Mouse (Mus musculus) erythroblast, adult 5-6 weeks (primary cell): Measurements from ENCODE around the gene Six2. TPM values are rescaled to one million over a fixed set of nuclear protein-coding genes. Genes with fewer than 3 reads are reported as not detected.

Source experiments
- ATAC-seq: replicated peaks from 2 replicates; pipeline ENCODE4 v1.8.0; 2016; ENCODE audit warnings: moderate number of reproducible peaks, mild to moderate bottlenecking, moderate TSS enrichment, inconsistent platforms; ENCODE audit not compliant: poor library complexity, low FRiP score, severe bottlenecking
- total RNA-seq, 2 experiments: library from RNA; stranded (forward) in 1 of 2; stranded (reverse) in 1 of 2; fragments of 150-400 nt in 1 of 2; fragments of 200-764, 138-1000 nt in 1 of 2; gene quantifications; 2 replicates each; pipeline versions ENCODE4 v1.2.3 to v1.2.4; 2015 to 2017; ENCODE audit warnings: low replicate concordance in 2 of 2

The Six2 gene
- total RNA-seq, 2 experiments from 2014 or later, result not detected

GRCm38 (mm10) chr17:85680116-85680850 lies 7.8 kb downstream of the Six2 start:
- ATAC-seq, result no peak

GRCm38 (mm10) chr17:85679651-85680050 lies 8.4 kb downstream of the Six2 start:
- no peak for ATAC-seq

- no peak for ATAC-seq
Observed at GRCm38 (mm10) chr17:85664618-85665320, 23.3 kb downstream of the Six2 start.

GRCm38 (mm10) chr17:85664202-85664601 lies 23.9 kb downstream of the Six2 start:
- ATAC-seq, result no peak

GRCm38 (mm10) chr17:85661521-85661920 lies 26.6 kb downstream of the Six2 start:
- no peak for ATAC-seq

- no peak for ATAC-seq
Observed at GRCm38 (mm10) chr17:85660016-85660415, 28.1 kb downstream of the Six2 start.

GRCm38 (mm10) chr17:85645718-85646665 lies 42.1 kb downstream of the Six2 start:
- ATAC-seq, result no peak

GRCm38 (mm10) chr17:85645312-85645711 lies 42.8 kb downstream of the Six2 start:
- ATAC-seq, result no peak

- no peak for ATAC-seq
Observed at GRCm38 (mm10) chr17:85637876-85638275, 50.2 kb downstream of the Six2 start.

Other genes starting within 250 kb of the Six2 start
- not detected in 2 replicates for gene Six3, start 74.7 kb downstream of the Six2 start, total RNA-seq (2015; ENCODE audit: low replicate concordance)
- not detected in 2 replicates for gene Six3, start 74.7 kb downstream of the Six2 start, total RNA-seq (2017; ENCODE audit: low replicate concordance)